Mouse (Mus musculus) lung, embryonic 16.5 days (tissue): ENCODE results near the gene Trp53rkb. TPM values are rescaled to one million over a fixed set of nuclear protein-coding genes. Genes with fewer than 3 reads are reported as not detected.

ENCODE experiments used
- ATAC-seq: fragments of 200-750 bp; cut with Nextera tagmentation; 2 replicates; pipeline ENCODE4 v1.8.0; 2017; ENCODE audit warnings: low read depth, mild to moderate bottlenecking, moderate library complexity
- H3K27ac ChIP-seq: fragments of 300-500 bp; sonication (generic); 2 replicates; pipeline ENCODE4 v1.5.1; 2014; ENCODE audit warnings: mild to moderate bottlenecking, control low read depth, low read length
- H3K27me3 ChIP-seq: fragments of 300-500 bp; sonication (generic); 2 replicates; pipeline ENCODE4 v1.6.1; 2014; ENCODE audit warnings: low read depth, low read length, mixed read lengths; ENCODE audit not compliant: control insufficient read depth, insufficient read depth
- H3K36me3 ChIP-seq: fragments of 300-500 bp; sonication (generic); 2 replicates; pipeline ENCODE4 v1.6.1; 2014; ENCODE audit warnings: low read length; ENCODE audit not compliant: control insufficient read depth, insufficient read depth
- H3K4me1 ChIP-seq: fragments of 300-500 bp; sonication (generic); replicated peaks from 2 replicates; pipeline ENCODE4 v1.6.1; 2014; ENCODE audit warnings: low read length, mixed read lengths; ENCODE audit not compliant: control insufficient read depth, insufficient read depth
- H3K4me2 ChIP-seq: fragments of 300-500 bp; sonication (generic); 2 replicates; pipeline ENCODE4 v1.6.1; 2014; ENCODE audit warnings: low read depth, low read length, control low read depth
- H3K4me3 ChIP-seq: fragments of 300-500 bp; sonication (generic); 2 replicates; pipeline ENCODE4 v1.5.1; 2014; ENCODE audit warnings: mild to moderate bottlenecking, low read length, control low read depth
- H3K9ac ChIP-seq: fragments of 300-500 bp; sonication (generic); 2 replicates; pipeline ENCODE4 v1.6.1; 2014; ENCODE audit warnings: low read length, control low read depth
- H3K9me3 ChIP-seq: fragments of 300-500 bp; sonication (generic); 2 replicates; pipeline ENCODE4 v1.6.1; 2016; ENCODE audit warnings: low read length; ENCODE audit not compliant: control insufficient read depth
- WGBS: fragments of 180-500 bp; shearing (Covaris S2); extraction: QIAGEN DNeasy Blood & Tissue Kit; methylation state at CpG from one replicate; pipeline ENCODE4 v1.1.7; 2014; 5-methylcytosine and 5-hydroxymethylcytosine counted together
- polyA plus RNA-seq: library from polyadenylated mRNA; unstranded; fragments of >200 nt; fragmentation: Nextera tagmentation; extraction: Ambion mirVana; gene quantifications from 2 replicates; pipeline ENCODE4 v1.2.1, GENCODE M21; 2015

The Trp53rkb gene
- polyA plus RNA-seq, 1 experiment from 2014 or later, result 5.8 TPM

DNA sequence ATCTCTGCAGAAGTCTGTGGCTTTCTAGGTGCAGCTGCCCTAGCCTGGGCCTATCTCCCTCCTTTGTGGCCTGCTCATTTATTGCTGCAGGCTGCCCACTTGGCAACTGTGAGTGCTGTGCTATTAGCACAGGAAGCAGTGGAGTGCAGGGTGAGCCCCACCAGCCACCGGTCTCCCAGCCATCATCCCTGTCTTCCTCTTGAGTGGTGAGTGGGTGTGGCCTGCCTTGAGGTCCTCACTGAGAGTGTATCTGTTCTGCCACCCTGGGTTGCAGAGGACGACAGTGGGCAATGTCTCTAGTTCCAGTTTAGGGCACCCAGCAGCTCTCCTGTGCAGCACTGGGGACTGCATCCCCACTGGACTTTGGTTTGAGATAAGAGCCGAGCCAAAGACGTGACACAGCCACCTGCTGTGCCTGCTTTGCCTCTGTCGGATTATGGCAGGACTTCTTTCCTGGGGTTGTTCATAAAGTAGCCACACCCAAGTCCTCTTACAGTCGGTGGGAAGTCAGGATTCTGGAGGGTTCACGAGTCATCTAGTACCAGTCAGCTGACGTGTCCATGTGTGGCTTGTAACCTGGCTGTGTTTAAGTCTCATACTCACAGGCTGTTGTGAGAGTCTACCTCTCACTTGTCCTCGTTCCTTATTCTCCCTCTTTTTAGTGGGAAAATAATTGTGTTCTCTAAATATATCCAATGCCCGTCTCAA, 29.9 kb downstream of the Trp53rkb start:
- peaks cover 8% of the 10 kb centered on the region; the same call in 1 of the 2 replicates for H3K4me1 ChIP-seq
- ATAC-seq, result peak; percentile 17; the same call in 1 of the 2 replicates
- no peak overlapping the region for H3K9ac ChIP-seq
- H3K4me3 ChIP-seq, result no peak overlapping the region
- H3K36me3 ChIP-seq, result no peaks in the 10 kb centered on the region
- no peak overlapping the region for H3K4me2 ChIP-seq
- no peak overlapping the region for H3K27ac ChIP-seq
- 55% methylated on average over 10 of the region's 10 CpGs for WGBS
- no peaks in the 10 kb centered on the region for H3K9me3 ChIP-seq
- no peaks in the 10 kb centered on the region for H3K27me3 ChIP-seq

DNA sequence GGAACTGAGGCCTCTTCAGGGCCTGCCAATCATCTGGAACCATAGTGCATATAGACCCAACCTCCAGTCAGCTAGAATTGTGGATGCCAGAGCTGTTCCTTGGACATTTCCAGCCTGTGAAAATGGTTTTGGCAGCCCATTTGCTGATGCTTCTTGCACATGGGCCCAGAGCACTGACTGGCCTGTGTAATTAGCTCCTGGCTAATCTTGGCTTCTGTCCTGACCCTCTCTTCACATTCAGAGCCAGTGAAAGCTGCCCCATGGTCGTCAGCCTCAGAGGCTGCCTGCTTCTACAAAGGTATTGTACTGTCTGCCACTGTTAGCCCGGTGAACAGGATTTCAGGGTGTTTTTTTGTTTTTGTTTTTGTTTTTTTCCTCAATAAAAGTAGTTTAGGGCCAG, 30.6 kb downstream of the Trp53rkb start:
- no peaks in the 10 kb centered on the region for H3K9me3 ChIP-seq
- no peaks in the 10 kb centered on the region for H3K27me3 ChIP-seq
- no peak overlapping the region for H3K4me3 ChIP-seq
- WGBS, result 81% methylated on average over 2 of the region's 2 CpGs
- ATAC-seq, result no peak
- no peak overlapping the region for H3K27ac ChIP-seq
- no peaks in the 10 kb centered on the region for H3K36me3 ChIP-seq
- peaks cover 8% of the 10 kb centered on the region; the same call in 1 of the 2 replicates for H3K4me1 ChIP-seq
- no peak overlapping the region for H3K4me2 ChIP-seq
- no peak overlapping the region for H3K9ac ChIP-seq

DNA sequence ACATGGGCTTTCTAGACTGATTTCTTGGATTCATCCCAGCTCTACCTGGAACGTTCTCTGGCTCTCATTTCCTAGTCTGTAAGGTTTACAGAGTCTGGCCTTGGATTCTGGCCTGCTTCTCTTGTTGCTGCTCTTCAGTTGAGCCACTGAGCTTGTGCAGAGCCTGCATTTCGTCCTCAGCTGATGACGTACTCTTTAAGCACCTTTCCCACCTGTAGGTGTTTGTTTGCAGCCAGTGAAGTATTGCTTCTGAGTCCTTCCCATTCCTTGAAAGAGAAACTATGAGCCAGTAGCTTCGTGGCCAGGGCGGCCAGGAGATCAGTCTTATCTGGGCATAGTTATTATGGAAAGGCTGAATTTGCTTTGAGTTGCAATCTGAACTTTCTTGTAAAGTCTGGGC, 32.1 kb downstream of the Trp53rkb start:
- no peaks in the 10 kb centered on the region for H3K36me3 ChIP-seq
- no peak for ATAC-seq
- no peak overlapping the region for H3K4me3 ChIP-seq
- no peak overlapping the region for H3K9ac ChIP-seq
- peaks cover 8% of the 10 kb centered on the region; the same call in 1 of the 2 replicates for H3K4me1 ChIP-seq
- H3K4me2 ChIP-seq, result no peak overlapping the region
- WGBS, result 70% methylated on average over 5 of the region's 5 CpGs
- H3K27ac ChIP-seq, result no peak overlapping the region
- no peaks in the 10 kb centered on the region for H3K27me3 ChIP-seq
- no peaks in the 10 kb centered on the region for H3K9me3 ChIP-seq

DNA sequence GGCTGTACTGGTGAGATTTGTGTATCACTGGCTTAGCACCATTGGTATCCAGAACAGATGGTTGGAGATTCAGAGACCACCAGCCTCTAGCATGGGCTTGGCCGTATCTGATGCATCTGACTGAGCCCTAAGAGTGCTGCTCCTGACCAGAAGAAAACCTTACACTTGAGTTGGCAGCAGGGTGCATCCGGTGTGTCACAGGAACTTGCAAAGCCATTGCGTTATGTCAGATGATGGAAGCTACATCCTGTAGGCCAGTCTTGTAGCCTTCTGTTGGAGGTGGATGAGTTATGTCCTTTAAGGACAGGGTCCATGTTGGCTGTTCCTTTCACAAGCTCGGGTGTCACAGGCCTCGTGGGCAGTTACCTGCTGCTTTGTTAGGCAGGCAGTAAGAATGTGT, 32.7 kb downstream of the Trp53rkb start:
- Histone ChIP-seq H3K9ac (no peak overlapping the region), H3K4me3 (no peak overlapping the region), H3K4me1 (peaks cover 8% of the 10 kb centered on the region; the same call in 1 of the 2 replicates), H3K9me3 (no peaks in the 10 kb centered on the region), H3K36me3 (no peaks in the 10 kb centered on the region), H3K4me2 (no peak overlapping the region), H3K27ac (no peak overlapping the region), H3K27me3 (no peaks in the 10 kb centered on the region)
- 89% methylated on average over 5 of the region's 5 CpGs for WGBS
- no peak for ATAC-seq

DNA sequence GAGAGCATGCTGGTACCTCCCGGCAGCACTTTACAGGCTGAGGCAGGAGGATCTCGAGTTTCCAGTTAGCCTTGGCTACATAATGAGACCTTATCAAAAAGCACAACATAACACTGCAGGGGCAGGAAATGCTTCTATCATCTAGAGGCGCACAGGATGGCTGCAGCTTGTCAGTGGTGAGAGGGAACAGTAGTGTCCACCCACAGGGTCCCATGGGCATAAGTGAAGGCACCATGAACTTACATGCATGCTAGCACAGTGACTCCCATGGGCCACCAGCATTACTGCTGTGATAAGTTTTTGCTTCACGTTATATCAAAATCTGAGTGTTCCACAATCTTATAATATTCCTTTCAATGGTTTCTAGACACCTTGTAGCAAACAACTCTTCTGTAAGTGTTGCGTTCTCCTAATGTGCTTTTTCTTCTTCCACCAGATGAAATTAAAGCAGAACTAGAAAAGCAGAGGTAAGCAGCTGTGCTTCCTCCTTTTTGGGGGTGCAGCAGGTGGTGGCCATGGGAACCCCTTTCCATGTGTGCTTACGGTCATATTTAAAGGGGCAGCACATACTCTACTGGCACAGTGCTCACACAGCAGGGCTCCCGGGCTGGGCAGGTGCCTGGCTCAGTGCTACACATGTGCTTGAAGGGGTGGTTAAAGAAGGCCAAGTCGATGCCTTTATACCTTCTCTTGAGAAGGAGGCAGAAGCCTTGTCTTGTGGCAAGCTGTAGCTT, 34.3 kb downstream of the Trp53rkb start:
- no peaks in the 10 kb centered on the region for H3K36me3 ChIP-seq
- no peak overlapping the region for H3K9ac ChIP-seq
- WGBS, result 85% methylated on average over 8 of the region's 8 CpGs
- no peak for ATAC-seq
- H3K9me3 ChIP-seq, result no peaks in the 10 kb centered on the region
- H3K4me3 ChIP-seq, result no peak overlapping the region
- H3K27ac ChIP-seq, result no peak overlapping the region
- peaks cover 7% of the 10 kb centered on the region; the same call in 1 of the 2 replicates for H3K4me1 ChIP-seq
- H3K4me2 ChIP-seq, result no peak overlapping the region
- H3K27me3 ChIP-seq, result no peaks in the 10 kb centered on the region

DNA sequence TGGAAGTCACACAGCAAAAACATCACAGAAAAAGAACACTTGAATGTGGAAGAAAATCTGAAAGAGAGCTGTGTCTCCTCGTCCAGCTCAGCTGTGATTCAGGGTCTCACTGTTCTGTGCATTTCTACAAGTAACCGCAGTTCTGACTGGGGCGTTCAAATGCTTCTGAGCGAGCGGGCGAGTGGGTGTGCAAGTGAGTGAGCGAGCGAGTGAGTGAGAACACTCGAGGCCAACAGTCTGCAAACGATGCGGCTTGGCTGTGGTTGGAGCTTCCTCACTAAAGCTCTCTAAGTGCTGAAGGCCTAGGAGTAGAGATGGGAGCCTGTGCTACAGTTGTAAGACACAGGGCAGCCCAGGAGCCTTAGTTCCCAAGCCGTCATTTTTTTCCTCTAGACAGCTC, 36.0 kb downstream of the Trp53rkb start:
- Histone ChIP-seq H3K9me3 (no peaks in the 10 kb centered on the region), H3K4me1 (0 out of 2 replicates have a peak, but pooled peaks cover 3% of the 10 kb centered on the region), H3K4me3 (no peak overlapping the region), H3K4me2 (no peak overlapping the region), H3K27me3 (no peaks in the 10 kb centered on the region), H3K27ac (no peak overlapping the region), H3K36me3 (no peaks in the 10 kb centered on the region), H3K9ac (no peak overlapping the region)
- 80% methylated on average over 12 of the region's 12 CpGs for WGBS
- no peak for ATAC-seq

DNA sequence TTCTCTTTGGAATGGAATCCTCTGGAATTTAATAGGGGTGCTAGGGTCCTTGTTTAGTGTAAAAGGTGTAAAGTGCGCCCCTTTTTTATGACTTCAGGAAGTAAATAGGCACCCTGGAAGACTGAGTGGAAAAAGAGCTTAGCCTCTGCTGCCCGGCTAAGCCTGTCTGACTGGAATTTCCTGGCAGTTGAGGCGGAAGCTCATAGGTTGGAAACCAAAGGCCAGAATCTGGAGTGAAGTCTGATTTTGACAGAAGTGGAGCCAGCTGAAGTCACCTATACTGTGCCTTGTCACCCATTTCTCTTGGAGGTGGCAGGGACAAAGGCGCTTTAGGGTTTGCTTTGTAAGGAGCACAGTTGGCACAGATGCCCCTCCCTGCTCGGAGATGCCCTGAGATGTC, 38.0 kb downstream of the Trp53rkb start:
- no peaks in the 10 kb centered on the region for H3K9me3 ChIP-seq
- H3K9ac ChIP-seq, result no peak overlapping the region
- H3K4me3 ChIP-seq, result no peak overlapping the region
- no peak overlapping the region for H3K4me2 ChIP-seq
- peak; percentile 47; the same call in 1 of the 2 replicates for ATAC-seq
- H3K27ac ChIP-seq, result 0 out of 2 replicates have a peak overlapping the region, but pooled peaks have one; percentile 12
- H3K4me1 ChIP-seq, result 0 out of 2 replicates have a peak, but pooled peaks cover 3% of the 10 kb centered on the region
- no peaks in the 10 kb centered on the region for H3K27me3 ChIP-seq
- 69% methylated on average over 5 of the region's 5 CpGs for WGBS
- no peaks in the 10 kb centered on the region for H3K36me3 ChIP-seq

DNA sequence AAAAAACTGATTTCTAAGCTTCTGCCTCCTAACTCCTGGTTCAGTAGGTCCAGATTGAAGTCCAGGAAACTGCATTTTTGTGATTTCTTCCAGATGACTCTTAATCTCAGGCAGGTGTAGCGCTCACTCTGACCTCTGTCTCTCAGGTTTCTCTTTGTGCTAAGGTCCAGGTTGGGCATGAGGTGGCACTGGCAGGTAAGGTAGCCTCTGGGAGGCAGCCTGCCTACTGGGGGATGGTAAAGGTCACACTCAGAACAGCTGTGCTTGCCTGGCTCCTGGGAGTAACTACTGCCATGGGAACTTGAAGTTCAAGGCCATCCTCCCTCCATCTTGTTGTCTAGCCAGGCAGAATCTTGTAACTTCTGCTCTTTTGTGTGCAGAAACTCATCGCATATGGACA, 41.8 kb downstream of the Trp53rkb start:
- Histone ChIP-seq H3K4me3 (no peak overlapping the region), H3K9ac (no peak overlapping the region), H3K36me3 (peaks cover 4% of the 10 kb centered on the region), H3K4me2 (no peak overlapping the region), H3K9me3 (no peaks in the 10 kb centered on the region), H3K27ac (no peak overlapping the region), H3K4me1 (0 out of 2 replicates have a peak, but pooled peaks cover 3% of the 10 kb centered on the region), H3K27me3 (no peaks in the 10 kb centered on the region)
- ATAC-seq, result no peak
- WGBS, result 90% methylated on average over 2 of the region's 2 CpGs

DNA sequence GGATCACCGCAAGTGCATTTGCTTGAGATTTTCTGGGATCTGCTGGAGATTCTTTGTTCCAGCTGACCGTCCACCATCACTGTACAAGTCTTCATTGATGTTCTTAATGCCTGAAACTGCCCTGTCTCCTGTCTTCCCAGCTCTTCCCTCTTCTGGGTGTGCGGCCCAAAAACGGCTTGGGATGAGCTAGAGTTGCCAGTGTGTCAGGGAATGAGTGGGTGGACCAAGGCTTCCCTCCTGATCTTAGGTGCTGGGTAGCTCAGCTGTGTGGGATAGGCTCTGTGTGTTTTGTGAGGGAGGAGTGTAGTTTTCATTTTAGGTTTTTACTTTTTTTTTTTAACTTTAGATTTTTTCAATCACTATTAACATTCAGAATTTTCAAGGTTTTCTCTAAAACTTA, 42.5 kb downstream of the Trp53rkb start:
- Histone ChIP-seq H3K4me2 (no peak overlapping the region), H3K9ac (no peak overlapping the region), H3K27me3 (no peaks in the 10 kb centered on the region), H3K4me1 (0 out of 2 replicates have a peak, but pooled peaks cover 3% of the 10 kb centered on the region), H3K4me3 (no peak overlapping the region), H3K36me3 (peaks cover 4% of the 10 kb centered on the region), H3K27ac (no peak overlapping the region), H3K9me3 (no peaks in the 10 kb centered on the region)
- ATAC-seq, result no peak
- WGBS, result 95% methylated on average over 4 of the region's 4 CpGs
